Mouse (Mus musculus) Patski (cell line): Measurements from ENCODE around the gene Tuba3a. TPM values are rescaled to one million over a fixed set of nuclear protein-coding genes. Genes with fewer than 3 reads are reported as not detected.
"Not testable (repeated sequence)": the region's sequence is repeated elsewhere in the genome, so short reads cannot be mapped to it uniquely, and the experiment has no call there.

Experiments used
- ATAC-seq: fragments of 100-300 bp; one replicate; pipeline ENCODE4 v1.8.0; 2021
- CTCF ChIA-PET: fragments of 350-600 bp; sonication (Branson Sonifier 250); formaldehyde crosslinking; loops from one replicate; lab custom pipeline; 2022; ENCODE audit warnings: inconsistent platforms; lab: Charles Lee
- POLR2A ChIA-PET: fragments of 350-600 bp; sonication (Branson Sonifier 250); formaldehyde crosslinking; loops from one replicate; lab custom pipeline; 2022; ENCODE audit warnings: antibody characterized with exemption, inconsistent platforms; lab: Charles Lee
- DNase-seq: peaks from one replicate; pipeline ENCODE4 v3.0.0-alpha.2; 2011; ENCODE audit warnings: low read depth, low spot score
- H3K27me3 ChIP-seq: fragments of 371-371 bp; one replicate; pipeline ENCODE4 v1.5.1; 2021
- CTCF ChIP-seq: fragments of 100-300 bp; IDR thresholded peaks from one replicate; pipeline ENCODE4 v1.5.1; 2021
- in situ Hi-C: fragments of 300-500 bp; cut with MboI; formaldehyde crosslinking; loops from 3 replicates; pipeline ENCODE4 v1.11.1; 2018; ENCODE audit warnings: low pct_unique_long_range_greater_than_20kb, mixed read lengths
- polyA plus RNA-seq: library from polyadenylated mRNA; unstranded; gene quantifications from one replicate; pipeline ENCODE4 v1.2.3, GENCODE M21; 2021

Tuba3a gene
- polyA plus RNA-seq, 1 experiment from 2014 or later: not detected

- TF ChIP-seq CTCF: no peak
- in situ Hi-C loops: no loop called here
- ATAC-seq (no peak), DNase-seq (no peak)
- POLR2A ChIA-PET: no interaction called here
- no peaks in the 10 kb centered on the region for H3K27me3 ChIP-seq
- CTCF ChIA-PET: interaction anchor here (1.4 kb wide), 1 partner anchor 10 kb away, joined by 3 read pairs; no protein-coding TSS in a partner anchor
Observed at GRCm38 (mm10) chr6:125288730-125289129, 2.9 kb upstream of the Tuba3a start.

GRCm38 (mm10) chr6:125286944-125287343, 1.1 kb upstream of the Tuba3a start:
- TF ChIP-seq CTCF: no peak
- ChIA-PET POLR2A (no interaction called here), CTCF (interaction anchor here (1.4 kb wide), 1 partner anchor 12 kb away, joined by 3 read pairs; no protein-coding TSS in a partner anchor)
- no peak for DNase-seq
- in situ Hi-C loops: no loop called here
- ATAC-seq: no peak
- no peaks in the 10 kb centered on the region for H3K27me3 ChIP-seq

GRCm38 (mm10) chr6:125284751-125285150, 1.1 kb downstream of the Tuba3a start:
- POLR2A ChIA-PET: interaction anchor here (0.6 kb wide), 3 partner anchors 65 to 95 kb away, joined by 3 to 4 read pairs (median 3); no protein-coding TSS in a partner anchor
- TF ChIP-seq CTCF: no peak

GRCm38 (mm10) chr6:125284250-125284649, 1.6 kb downstream of the Tuba3a start:
- ChIA-PET POLR2A (interaction anchor here (0.6 kb wide), 2 partner anchors 65 to 96 kb away, joined by 3 to 4 read pairs; no protein-coding TSS in a partner anchor), CTCF (interaction anchor here (0.8 to 2.8 kb wide), 2 partner anchors 9 to 13 kb away, joined by 3 to 12 read pairs; no protein-coding TSS in a partner anchor)
- DNase-seq (no peak), ATAC-seq (no peak)
- in situ Hi-C loops: loop anchor here (5.0 kb wide), 1 partner anchor 73 kb away; no protein-coding TSS in a partner anchor
- H3K27me3 ChIP-seq: no peaks in the 10 kb centered on the region
- no peak for TF ChIP-seq CTCF

More at GRCm38 (mm10) chr6:125284751-125285150, 1.1 kb downstream of the Tuba3a start:
- in situ Hi-C loops: loop anchor here (5.0 kb wide), 1 partner anchor 73 kb away; no protein-coding TSS in a partner anchor
- CTCF ChIA-PET: interaction anchor here (0.8 to 2.8 kb wide), 2 partner anchors 10 to 13 kb away, joined by 3 to 12 read pairs; no protein-coding TSS in a partner anchor
- DNase-seq (no peak), ATAC-seq (no peak)
- H3K27me3 ChIP-seq: no peaks in the 10 kb centered on the region

GRCm38 (mm10) chr6:125282721-125283120, 3.1 kb downstream of the Tuba3a start:
- DNase-seq, H3K27me3 ChIP-seq, ATAC-seq, POLR2A ChIA-PET: not testable (repeated sequence)
- in situ Hi-C loops: loop anchor here (5.0 kb wide), 1 partner anchor 75 kb away; no protein-coding TSS in a partner anchor
- CTCF ChIA-PET: interaction anchor here (1.2 kb wide), 1 partner anchor 11 kb away, joined by 4 read pairs; no protein-coding TSS in a partner anchor

GRCm38 (mm10) chr6:125279729-125280128, 6.1 kb downstream of the Tuba3a start:
- DNase-seq (no peak), ATAC-seq (no peak)
- POLR2A ChIA-PET: no interaction called here
- CTCF ChIA-PET: interaction anchor here (0.7 to 1.0 kb wide), 3 partner anchors 9 to 86 kb away, joined by 3 read pairs; no protein-coding TSS in a partner anchor
- in situ Hi-C loops: loop anchor here (5.0 to 10.0 kb wide), 3 partner anchors 78 to 323 kb away; no protein-coding TSS in a partner anchor
- no peak for TF ChIP-seq CTCF
- no peaks in the 10 kb centered on the region for H3K27me3 ChIP-seq

- POLR2A ChIA-PET: interaction anchor here (0.7 to 1.1 kb wide), 2 partner anchors 61 to 92 kb away, joined by 3 to 4 read pairs; no protein-coding TSS in a partner anchor
- no peaks in the 10 kb centered on the region for H3K27me3 ChIP-seq
- TF ChIP-seq CTCF: peak; percentile 79
- ATAC-seq (peak; percentile 41), DNase-seq (no peak)
- in situ Hi-C loops: loop anchor here (5.0 to 10.0 kb wide), 4 partner anchors 58 to 327 kb away; partner anchors contain the start of gene Vamp1
- CTCF ChIA-PET: interaction anchor here (0.7 to 4.2 kb wide), 31 partner anchors 10 to 332 kb away, joined by 3 to 32 read pairs (median 4); partner anchors contain the start of genes Plekhg6, Tuba3a and Vamp1
Observed at GRCm38 (mm10) chr6:125274841-125275563, 10.8 kb downstream of the Tuba3a start.

GRCm38 (mm10) chr6:125272228-125272785, 13.5 kb downstream of the Tuba3a start:
- ATAC-seq (no peak), DNase-seq (no peak)
- in situ Hi-C loops: loop anchor here (5.0 to 10.0 kb wide), 3 partner anchors 55 to 142 kb away; partner anchors contain the start of gene Vamp1
- POLR2A ChIA-PET: interaction anchor here (0.6 to 1.2 kb wide), 3 partner anchors 108 to 142 kb away, joined by 3 to 4 read pairs (median 3); no protein-coding TSS in a partner anchor
- no peaks in the 10 kb centered on the region for H3K27me3 ChIP-seq
- no peak for TF ChIP-seq CTCF
- CTCF ChIA-PET: interaction anchor here (0.8 to 4.2 kb wide), 14 partner anchors 10 to 142 kb away, joined by 3 to 32 read pairs (median 5); partner anchors contain the start of genes Tapbpl and Vamp1

- in situ Hi-C loops: loop anchor here (5.0 to 10.0 kb wide), 3 partner anchors 54 to 143 kb away; partner anchors contain the start of gene Vamp1
- ChIA-PET CTCF (interaction anchor here (0.7 to 2.2 kb wide), 19 partner anchors 10 to 143 kb away, joined by 3 to 17 read pairs (median 3); partner anchors contain the start of genes Tapbpl and Vamp1), POLR2A (interaction anchor here (0.6 to 1.2 kb wide), 4 partner anchors 101 to 143 kb away, joined by 3 to 5 read pairs (median 4); no protein-coding TSS in a partner anchor)
- H3K27me3 ChIP-seq: no peaks in the 10 kb centered on the region
- peak; percentile 94 for TF ChIP-seq CTCF
- peak; percentile 83 for DNase-seq
- ATAC-seq: peak; percentile 87
Observed at GRCm38 (mm10) chr6:125271455-125272227, 14.2 kb downstream of the Tuba3a start.
